Mouse (Mus musculus) urinary bladder, postnatal 25 days (tissue): ENCODE measurements at regions not wholly inside any gene's neighbourhood (a gene's known extent, or its start where the extent isn't known, plus 50 kb on each side); places are given as distances from the start of the nearest gene placed in this dataset.

Source experiments
- DNase-seq: peaks from one replicate; pipeline ENCODE4 v3.0.0; 2022; ENCODE audit warnings: low spot score

DNA sequence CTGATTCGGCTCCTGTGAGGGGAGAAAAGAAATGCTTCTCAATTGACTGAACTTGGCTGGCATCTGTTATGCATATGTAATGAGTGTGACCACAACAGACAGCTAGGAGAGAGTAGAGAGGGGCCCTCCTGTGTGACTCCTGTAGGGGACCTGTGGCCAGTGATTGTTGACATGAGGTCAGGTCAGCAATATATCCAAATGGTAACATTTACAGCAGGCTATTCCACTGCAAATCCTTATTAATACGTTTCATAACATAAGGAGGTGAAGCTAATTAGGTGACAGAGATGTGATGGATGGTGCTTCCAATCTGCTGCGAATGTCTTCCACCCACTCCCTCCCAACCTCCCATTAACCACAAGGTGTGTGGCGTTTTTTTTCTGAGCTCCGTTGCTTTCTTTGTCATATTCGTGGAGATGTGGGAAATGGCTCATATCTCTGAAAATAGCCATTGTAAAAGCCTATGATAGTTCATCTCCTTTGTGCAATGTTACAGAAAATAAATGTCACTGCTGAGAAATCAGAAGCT lies 309.5 kb downstream of the Irx1 start:
- DNase-seq: no peak

DNA sequence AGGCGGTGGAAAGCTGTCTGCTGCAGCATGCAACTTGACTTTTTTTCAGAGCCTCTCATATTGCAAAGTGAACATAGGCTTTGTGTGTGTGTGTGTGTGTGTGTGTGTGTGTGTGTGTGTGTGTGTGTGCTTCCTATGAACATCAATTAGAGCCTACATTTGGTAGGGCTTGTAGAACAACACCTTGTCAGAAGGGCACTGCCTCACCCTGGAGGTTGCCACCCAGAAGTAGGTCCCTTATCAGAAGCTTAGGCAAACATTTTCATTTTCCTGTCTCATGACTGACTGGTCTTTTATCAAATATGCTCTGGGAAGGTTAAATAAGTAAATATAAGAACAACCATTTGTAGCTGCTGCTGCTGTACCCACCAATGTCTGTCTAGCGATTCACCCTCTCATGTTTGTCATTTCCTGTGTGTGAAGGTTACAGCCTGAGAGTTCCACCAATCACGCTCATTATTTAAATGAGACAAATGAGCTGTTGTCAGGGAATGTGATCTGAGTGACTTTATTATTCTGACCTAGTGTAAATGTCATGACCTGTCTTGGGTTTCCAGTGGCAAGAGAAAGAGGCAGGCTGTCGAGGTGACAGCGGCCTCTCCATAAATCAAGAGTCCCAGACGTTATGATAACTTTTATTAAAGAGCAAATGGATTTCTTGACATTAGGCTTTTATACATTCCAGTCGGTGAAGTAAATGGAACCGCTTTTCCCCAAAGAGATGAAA lies 310.1 kb downstream of the Irx1 start:
- DNase-seq: no peak

DNA sequence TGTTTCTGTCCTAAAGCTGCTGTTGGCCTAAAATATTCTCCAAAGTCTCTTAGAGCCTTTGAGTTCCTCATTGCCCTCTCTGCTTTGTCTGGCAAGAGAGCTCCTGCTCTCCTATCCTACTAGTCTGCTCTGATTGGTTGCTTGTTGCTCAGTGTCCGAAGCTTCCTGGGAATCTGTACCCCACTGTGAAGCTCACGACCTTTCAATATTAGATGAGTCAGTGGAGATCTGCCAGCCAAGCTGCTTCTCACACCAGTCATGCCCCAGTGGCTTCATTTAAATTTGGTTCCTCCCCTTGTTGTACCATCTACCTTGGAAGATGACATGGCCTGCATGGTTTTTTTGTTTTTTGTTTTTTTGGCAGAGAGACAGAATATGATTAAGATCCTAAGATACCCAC lies 313.6 kb downstream of the Irx1 start:
- DNase-seq: no peak

DNA sequence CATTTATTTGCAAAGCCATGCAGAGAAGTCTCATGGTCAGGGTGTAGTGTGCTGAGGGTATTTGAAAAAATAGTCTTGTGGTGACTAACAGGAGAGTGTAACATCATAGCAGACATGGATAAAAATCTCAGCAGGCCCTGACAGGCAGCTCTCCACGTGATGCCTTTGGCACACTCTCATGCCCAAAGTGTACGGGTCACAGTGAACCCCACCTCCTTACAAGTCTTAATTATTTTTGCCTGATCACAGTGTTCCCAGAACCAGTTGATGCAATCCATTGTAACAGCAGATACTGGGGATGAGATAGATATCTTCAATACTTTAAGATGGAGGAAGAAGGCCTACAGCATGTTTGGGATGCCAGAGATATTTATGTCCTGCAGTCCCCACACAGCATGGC lies 314.5 kb downstream of the Irx1 start:
- DNase-seq: peak; percentile 24

DNA sequence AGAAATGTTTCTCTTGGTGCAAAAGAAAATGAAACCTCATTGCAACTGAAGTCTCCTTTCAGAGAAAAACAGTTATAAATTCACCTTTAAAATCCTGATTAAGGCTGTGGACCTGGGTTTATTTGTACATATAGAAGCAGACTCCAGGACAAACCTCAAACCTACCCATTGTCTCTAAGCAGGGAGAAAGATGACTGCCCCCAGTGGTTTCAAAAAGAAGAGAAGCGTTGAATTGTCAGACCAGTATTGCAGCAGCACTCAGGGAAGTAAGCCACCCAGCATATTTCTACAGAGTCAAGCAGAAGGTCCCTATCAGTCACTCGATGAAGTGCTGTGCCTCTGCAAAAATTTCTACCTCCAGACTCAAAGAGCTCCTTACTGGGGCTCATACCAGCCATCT lies 332.1 kb downstream of the Irx1 start:
- no peak for DNase-seq

DNA sequence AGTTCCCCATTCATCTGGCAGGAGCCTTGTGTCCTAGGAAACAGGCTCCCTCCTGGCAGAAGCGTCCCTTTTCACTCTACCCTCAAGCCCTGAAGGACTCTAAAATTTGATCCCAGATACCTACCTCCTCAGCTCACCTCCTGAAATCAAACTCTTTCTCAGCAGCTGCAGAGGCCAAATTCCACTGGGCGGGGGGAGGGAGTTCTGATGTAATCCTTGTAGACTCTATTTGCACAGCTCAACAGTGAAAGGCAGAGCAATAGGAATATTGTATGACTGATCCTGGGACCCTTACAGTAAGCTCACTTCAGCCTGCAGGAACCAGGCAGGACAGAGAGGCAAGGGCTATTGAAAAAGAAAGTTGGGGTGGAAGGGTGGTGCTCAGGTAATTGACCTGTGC lies 346.3 kb downstream of the Irx1 start:
- no peak for DNase-seq

DNA sequence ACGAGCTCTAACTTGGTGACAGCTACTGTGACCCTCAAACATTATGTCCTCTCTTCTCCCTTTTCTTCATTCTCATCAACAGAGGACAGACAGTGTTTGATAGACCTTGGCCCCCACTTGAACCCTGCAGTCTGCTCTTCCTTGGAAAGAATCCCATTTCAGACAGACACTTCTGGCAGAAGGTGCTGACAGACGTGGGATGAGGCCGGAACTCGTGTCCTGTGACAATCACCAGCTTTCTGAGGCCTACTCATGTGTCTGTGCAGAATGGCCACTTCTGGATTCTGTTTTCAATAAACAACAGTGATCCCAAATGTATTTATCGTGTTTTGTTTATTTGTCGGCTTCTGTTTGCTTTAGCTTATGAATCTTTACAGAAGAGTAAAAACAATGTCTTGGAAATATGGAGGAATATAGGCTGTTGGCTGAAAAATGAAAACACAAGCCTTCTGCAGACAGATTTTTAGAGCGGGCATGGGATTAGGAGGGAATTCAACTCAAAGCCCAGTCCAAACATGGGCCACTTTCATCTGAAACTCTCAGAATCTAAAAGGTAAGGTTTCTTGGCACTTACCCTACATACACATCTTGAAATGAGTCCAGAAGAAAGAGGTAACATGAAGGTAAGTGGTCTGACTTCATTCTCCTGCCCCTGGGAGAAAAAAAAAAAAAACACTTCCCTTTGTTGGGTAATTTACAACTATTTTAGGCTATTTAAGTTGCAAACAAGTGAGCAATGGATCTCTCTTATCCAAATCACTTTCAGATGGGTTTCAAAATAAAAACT lies 350.9 kb downstream of the Irx1 start:
- no peak for DNase-seq

DNA sequence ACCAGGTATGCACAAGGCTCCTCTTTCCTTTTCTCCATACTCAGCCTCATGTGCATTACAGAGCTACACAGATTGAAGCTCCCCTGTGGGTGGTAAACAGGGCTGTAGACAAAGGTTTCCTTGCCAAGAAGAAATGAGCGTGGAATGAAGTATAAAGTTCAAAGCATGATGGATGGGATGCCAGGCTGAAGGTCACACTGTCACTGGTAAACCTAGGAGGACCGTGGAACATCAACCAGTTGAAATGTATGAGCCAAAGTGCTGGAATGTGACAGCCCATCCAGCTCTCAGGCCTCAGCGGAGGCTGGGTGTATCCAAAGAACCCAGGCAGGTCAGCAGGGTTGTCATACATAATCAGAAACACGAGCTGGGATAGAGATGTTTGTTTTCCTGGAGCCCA lies 381.0 kb downstream of the Irx1 start:
- DNase-seq: no peak

DNA sequence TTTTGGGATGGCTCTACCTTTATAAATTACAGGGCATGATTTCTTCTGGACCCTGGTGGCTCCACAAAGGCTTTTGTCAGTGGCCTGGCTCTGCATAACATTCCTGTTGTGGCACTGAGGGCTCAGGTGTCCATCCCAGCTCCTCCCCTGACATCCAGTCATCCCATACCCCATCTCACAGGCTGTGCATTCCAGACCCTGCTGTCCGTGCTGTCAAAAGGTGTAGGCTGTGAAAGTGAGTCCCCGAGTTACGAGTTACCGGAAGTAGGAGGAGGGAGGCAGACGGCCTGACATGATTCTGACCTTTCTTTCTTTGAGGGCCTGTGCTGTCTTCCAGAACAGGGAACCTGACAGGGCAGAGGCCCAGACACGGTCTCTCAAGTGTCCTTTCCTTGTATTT lies 397.6 kb downstream of the Irx1 start:
- DNase-seq: no peak

DNA sequence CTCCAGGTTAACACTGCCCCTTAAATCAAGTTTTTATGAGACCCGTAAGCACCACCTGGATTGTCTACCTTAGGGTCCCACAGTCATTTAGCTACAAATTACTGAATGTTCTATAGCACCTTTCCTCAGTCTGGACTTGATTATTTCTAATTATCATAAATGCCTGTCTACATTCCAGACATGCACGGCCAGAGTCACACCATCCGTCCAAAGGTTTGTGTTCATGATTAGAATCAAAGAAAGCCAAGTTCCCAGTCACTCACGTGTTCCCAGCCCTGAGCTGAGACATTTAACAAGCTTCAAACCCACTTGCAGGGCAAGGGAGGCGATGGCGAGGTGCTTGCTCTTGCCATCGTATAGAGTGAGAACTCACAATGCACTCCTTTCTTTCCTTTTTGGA lies 398.1 kb downstream of the Irx1 start:
- DNase-seq: no peak

DNA sequence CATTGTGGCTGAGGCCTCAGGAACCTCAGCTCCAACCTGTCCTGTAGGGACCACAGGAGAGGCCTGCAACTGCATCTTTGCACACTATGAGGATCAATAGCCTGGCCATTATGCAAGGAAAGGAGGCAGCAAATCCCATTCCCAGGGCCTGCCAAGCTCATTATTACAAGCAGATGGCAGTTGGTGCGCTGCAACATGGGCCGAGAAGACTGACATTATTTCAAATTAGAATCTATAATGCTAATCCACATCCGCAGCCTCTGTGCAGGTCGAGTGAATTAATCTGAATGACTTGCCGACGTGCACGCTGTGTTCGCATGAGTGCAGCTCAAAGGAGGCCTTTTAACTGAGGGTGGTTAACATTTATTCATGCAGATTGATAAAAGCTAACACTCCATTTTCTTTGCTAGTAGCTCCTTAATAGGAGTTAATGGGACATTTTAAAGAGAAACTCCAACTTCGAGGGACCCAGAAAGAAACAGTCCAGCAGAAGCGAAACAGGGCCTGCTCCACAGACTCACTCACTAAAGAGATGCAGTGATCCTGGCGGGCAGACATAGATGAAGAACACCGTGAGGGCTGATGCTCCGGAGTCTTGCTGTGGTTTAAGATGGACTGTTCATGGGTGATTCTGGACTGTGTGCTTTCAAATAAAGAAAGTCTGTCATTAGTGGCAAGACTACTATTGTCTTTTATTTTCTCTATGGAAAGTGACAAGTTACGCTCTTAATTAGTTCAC lies 404.9 kb downstream of the Irx1 start:
- DNase-seq: no peak

DNA sequence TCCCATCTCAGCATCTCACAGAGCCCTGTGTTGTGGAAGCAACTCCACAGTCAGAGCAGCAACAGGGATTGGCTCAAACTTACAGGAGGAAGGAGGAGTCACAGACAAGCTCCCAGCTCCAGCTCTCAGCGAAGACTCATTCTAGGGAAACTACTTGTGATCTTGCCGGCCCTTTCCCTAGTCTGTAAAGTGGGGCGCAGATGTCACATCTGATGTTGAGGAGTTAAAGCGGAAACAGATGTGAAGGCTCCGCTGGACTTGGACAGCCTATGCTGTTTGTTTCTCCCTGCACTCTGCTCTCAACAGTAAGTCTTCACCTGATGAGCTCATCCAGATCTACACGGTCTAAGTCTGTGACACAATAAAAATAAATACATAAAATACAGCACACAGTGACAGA lies 408.1 kb downstream of the Irx1 start:
- DNase-seq: no peak

DNA sequence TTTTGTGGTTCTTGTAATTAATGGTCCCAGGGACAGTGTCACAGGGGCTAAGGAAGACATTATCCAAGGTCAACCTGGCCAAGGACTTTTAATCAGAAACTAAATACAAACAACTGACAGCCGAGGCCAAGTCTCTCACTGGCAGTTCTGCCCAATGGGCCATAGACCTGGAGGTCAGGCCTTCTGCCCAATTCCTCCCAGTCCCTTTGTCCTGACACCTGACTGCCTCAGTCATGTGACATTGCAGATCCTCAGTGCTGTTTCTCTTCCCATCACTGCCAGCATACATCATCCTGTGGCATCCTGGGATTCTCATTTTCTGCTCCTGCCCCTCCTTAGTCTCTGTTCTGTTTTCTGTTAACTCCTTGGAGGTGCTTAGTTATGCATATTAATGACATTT lies 413.4 kb downstream of the Irx1 start:
- DNase-seq: no peak

DNA sequence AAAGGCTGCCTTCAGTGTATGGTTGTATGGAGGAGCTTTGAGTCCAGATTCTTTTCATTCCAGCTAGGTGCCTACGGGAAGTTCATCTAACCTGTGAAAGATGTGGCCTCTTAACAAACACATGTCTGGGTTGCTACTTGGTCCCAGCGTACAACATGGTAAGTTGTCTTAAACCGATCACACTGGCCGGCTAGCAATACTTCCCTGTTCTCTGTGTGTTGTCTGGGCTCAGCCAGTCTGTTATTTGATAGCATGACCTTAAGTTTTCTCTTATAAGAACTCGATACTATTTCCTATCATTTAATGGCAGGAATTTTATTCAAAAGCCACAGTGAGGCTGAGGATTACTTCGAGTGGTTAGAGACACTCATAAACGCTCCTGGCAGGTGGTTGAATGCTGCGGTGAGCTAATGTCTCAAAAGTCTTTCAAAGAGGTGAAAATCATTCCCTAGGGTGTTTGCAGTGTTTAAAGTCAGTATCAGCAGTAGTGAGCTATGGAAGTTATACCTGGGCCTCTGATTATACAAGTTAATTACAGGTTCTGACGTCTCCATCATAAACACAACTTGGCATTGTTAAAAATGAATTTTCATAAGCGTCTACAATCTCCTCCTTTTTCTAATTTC lies 414.2 kb downstream of the Irx1 start:
- no peak for DNase-seq

DNA sequence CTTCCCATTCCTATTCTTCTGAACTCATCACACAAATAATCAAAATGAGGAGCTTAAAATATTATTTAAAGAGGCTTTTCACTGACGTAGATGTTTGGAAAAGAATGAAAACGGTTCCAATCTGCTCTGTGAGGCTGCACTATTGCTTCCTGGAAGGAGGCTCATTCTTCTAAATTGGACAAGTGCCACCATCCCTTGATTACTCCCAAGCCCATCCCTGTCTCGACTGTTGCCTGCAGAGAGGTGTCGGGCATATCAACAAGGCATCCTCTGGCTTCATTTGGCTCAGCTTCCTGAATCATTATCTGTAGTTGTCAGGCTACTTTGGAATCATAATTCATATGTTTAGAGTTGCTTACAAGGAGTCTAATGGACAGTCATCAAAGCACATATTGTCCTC lies 425.3 kb downstream of the Irx1 start:
- DNase-seq: no peak

DNA sequence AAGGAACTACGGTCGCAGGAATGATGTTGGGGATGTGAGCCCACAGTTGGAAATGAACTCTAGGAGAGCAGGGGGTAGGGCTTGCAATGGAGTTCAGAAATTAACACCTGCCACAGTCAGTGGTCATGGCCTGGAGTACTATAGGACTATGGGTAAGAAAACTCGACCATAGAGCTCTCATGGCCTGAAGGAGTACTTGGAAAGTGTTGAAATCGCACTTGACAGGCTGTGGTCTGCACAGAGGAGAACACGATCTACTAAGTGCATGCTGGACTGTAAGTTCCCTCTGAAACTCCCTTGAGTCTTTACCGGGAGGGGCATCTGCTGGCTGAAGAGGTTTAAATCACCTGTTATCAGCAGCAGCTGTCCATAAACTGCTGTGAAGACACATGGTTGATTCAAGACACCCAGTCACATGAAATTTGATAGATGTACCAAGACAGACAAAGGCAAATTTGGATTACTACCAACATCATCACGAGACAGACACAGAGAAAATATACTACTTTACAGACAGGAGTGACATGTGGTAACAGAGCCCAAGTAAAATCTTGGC lies 430.6 kb downstream of the Irx1 start:
- DNase-seq: no peak

DNA sequence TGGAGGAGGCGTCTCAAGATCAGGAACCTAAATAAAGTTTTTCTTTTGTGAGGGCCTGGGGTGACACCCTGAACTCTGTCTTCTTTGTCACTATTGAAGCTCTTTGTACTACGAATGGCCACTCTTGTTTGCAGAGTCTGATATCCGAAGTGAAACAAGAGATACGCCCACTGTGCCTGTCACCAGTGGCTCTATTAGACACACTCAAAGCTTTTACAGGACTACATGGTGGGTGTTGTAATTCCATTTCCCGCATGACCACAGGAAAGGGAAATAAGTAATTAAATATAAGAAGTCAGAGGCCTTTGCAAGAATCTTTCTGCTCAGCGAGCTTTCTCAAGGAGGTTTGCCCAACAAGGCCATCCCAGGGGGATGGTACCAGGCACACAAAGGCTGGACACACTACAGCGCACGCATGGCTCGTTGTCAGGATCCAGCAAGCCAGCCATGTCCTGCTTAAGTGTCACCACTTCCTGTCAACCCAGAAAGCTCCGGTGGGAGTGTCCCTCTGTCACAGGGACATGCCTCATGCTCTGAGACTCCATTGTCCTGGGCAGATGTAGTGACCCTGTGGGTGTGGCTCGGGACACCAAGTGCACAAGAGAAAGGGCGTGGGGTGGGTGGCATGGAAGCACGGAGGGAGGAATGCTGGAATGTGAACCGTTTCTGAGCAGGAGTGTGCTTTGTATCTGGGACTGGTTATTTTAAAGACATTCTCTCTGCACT lies 434.0 kb downstream of the Irx1 start:
- DNase-seq: no peak

DNA sequence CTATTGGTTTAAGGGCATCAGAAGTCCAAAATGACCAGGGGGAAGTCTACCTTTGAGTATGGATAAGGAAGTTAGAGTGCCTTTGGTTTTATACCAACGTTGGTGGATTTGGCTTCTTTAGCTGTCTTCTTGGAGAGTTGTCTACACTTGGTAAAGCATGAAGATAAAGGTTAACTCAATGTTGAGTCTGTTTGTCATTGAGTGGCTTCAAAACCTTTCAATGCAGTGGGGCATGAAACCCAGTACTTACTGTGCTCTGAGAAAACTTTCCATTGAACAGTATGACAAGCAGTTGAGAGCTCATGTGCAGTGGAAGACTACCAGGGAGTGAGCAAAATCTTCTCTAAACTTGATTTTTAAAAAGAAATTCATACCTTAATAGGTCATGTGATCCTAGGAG lies 445.7 kb downstream of the Irx1 start:
- no peak for DNase-seq

DNA sequence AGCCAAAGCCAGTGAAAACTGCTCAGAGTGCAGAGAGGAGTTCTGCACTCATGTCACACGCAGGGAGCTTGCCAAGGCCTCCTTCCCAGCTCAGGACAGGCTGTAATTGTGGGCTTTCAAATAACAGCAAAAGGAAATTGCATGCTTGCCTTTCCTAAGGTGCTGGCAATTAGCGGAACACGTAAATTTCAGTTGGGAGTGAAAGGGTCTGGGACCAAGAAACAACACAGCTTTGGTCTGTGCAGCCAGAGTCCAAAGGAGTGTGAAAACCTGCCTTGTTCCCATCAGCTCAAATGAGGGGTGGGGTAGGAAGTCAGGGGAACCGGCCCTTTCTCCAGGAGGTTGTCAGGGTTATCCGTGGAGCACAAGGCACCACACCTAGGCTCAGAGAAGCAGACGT lies 450.3 kb downstream of the Irx1 start:
- no peak for DNase-seq

DNA sequence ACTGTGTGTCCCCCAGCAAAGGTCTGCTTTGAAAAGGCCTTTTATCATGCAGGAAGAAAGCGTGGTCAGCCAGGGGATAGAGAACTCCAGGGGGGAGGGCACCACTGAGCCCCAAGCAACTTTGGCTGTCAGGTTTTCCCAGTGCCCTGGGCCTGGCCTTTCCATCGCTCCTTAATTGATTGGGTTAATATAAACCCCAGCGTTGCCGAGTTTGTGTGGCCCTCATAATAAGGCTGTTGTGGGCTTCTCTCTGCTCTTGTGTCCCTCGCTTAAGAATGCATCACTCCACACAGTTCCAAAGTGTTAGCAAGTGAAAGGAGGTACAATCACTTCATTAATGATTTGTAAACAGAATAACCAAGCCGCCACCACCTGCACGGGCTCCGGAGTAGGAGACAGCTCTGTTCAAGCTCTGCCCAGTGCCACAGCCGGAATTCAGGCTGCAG lies 455.5 kb downstream of the Irx1 start:
- no peak for DNase-seq

DNA sequence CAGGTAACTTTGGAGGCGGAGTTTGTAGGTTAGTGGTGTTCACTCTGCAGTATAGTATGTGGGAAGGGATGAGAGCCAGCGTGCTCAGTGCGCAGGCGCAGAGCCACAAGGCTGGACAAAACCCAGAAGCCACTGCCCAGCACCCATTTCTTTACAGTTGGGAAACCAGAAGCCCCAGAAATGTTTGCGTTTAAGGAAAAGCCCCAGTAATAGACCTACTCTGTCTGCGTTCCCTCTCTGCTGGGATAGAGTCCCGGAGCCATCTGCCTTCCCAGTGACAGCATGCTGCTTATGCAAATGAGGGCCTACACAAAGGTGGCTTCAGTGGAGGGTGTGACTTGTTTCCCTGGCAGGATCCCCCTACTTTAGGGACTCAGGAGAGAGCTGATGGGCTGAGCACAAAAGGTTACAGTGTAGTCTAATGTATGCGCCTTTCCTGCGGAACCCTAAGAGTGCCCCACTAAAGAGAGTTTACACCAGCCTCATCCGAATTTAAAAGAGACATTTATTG lies 456.0 kb downstream of the Irx1 start:
- DNase-seq: no peak
